Mouse (Mus musculus) stomach, embryonic 14.5 days (tissue): ENCODE data around the gene Ece1. TPM values are rescaled to one million over a fixed set of nuclear protein-coding genes. Genes with fewer than 3 reads are reported as not detected.

ENCODE experiments used
- ATAC-seq: fragments of 200-750 bp; cut with Nextera tagmentation; 2 replicates; pipeline ENCODE4 v1.8.0; 2017; ENCODE audit warnings: low read depth, moderate TSS enrichment; ENCODE audit not compliant: insufficient number of reproducible peaks, insufficient read depth, low FRiP score
- H3K27ac ChIP-seq: fragments of 300-500 bp; sonication (generic); 2 replicates; pipeline ENCODE4 v1.5.1; 2014; ENCODE audit warnings: mild to moderate bottlenecking, low read length, moderate library complexity, mixed read lengths
- H3K27me3 ChIP-seq: fragments of 300-500 bp; sonication (generic); 2 replicates; pipeline ENCODE4 v1.6.1; 2014; ENCODE audit warnings: low read length, control low read depth, mixed read lengths; ENCODE audit not compliant: control insufficient read depth, insufficient read depth
- H3K36me3 ChIP-seq: fragments of 300-500 bp; sonication (generic); 2 replicates; pipeline ENCODE4 v1.6.1; 2014; ENCODE audit warnings: mild to moderate bottlenecking, control low read depth, low read length, moderate library complexity, mixed read lengths; ENCODE audit not compliant: control insufficient read depth, insufficient read depth
- H3K4me1 ChIP-seq: fragments of 300-500 bp; sonication (generic); 2 replicates; pipeline ENCODE4 v1.6.1; 2014; ENCODE audit warnings: low read length, control low read depth, mixed read lengths; ENCODE audit not compliant: control insufficient read depth, insufficient read depth
- H3K4me2 ChIP-seq: fragments of 300-500 bp; sonication (generic); replicated peaks from 2 replicates; pipeline ENCODE4 v1.6.1; 2014; ENCODE audit warnings: low read depth, low read length, control low read depth
- H3K4me3 ChIP-seq: fragments of 300-500 bp; sonication (generic); 2 replicates; pipeline ENCODE4 v1.5.1; 2014; ENCODE audit warnings: low read depth, low read length, control low read depth
- H3K9ac ChIP-seq: fragments of 300-500 bp; sonication (generic); replicated peaks from 2 replicates; pipeline ENCODE4 v1.6.1; 2014; ENCODE audit warnings: low read depth, mild to moderate bottlenecking, control low read depth, low read length, moderate library complexity, mixed read lengths
- H3K9me3 ChIP-seq: fragments of 300-500 bp; sonication (generic); 2 replicates; pipeline ENCODE4 v1.6.1; 2016; ENCODE audit warnings: low read depth, low read length, control low read depth; ENCODE audit not compliant: control insufficient read depth
- WGBS: fragments of 180-500 bp; shearing (Covaris S2); extraction: QIAGEN DNeasy Blood & Tissue Kit; methylation state at CpG from one replicate; pipeline ENCODE4 v1.1.7; 2014; 5-methylcytosine and 5-hydroxymethylcytosine counted together
- polyA plus RNA-seq: library from polyadenylated mRNA; unstranded; fragments of >200 nt; fragmentation: Nextera tagmentation; extraction: Ambion mirVana; gene quantifications from 2 replicates; pipeline ENCODE4 v1.2.1, GENCODE M21; 2014

The Ece1 gene
- polyA plus RNA-seq, 1 experiment from 2014 or later, result 80.6 TPM

GRCm38 (mm10) chr4:137998232-137998631 lies 136.2 kb downstream of the Ece1 start:
- no peak overlapping the region for H3K27ac ChIP-seq
- 80% methylated on average over 4 of the region's 4 CpGs for WGBS
- no peak overlapping the region for H3K9ac ChIP-seq
- H3K4me1 ChIP-seq, result peaks cover 21% of the 10 kb centered on the region
- H3K36me3 ChIP-seq, result peaks cover 21% of the 10 kb centered on the region
- H3K27me3 ChIP-seq, result no peaks in the 10 kb centered on the region
- H3K4me2 ChIP-seq, result no peak overlapping the region
- no peak overlapping the region for H3K4me3 ChIP-seq
- ATAC-seq, result no peak
- H3K9me3 ChIP-seq, result no peaks in the 10 kb centered on the region

GRCm38 (mm10) chr4:138000682-138001081 lies 138.6 kb downstream of the Ece1 start:
- Histone ChIP-seq H3K4me1 (peaks cover 10% of the 10 kb centered on the region; the same call in 1 of the 2 replicates), H3K27me3 (no peaks in the 10 kb centered on the region), H3K36me3 (peaks cover 25% of the 10 kb centered on the region), H3K27ac (no peak overlapping the region), H3K9me3 (no peaks in the 10 kb centered on the region), H3K9ac (no peak overlapping the region), H3K4me3 (no peak overlapping the region), H3K4me2 (no peak overlapping the region)
- WGBS, result 18% methylated on average over 7 of the region's 7 CpGs
- 0 out of 2 replicates have a peak, but pooled peaks have one; percentile 53 for ATAC-seq

GRCm38 (mm10) chr4:138003909-138004610 lies 142.0 kb downstream of the Ece1 start:
- Histone ChIP-seq H3K4me2 (no peak overlapping the region), H3K4me1 (0 out of 2 replicates have a peak, but pooled peaks cover 5% of the 10 kb centered on the region), H3K9ac (no peak overlapping the region), H3K27ac (no peak overlapping the region), H3K9me3 (no peaks in the 10 kb centered on the region), H3K4me3 (no peak overlapping the region), H3K36me3 (peaks cover 10% of the 10 kb centered on the region), H3K27me3 (no peaks in the 10 kb centered on the region)
- 77% methylated on average over 11 of the region's 11 CpGs for WGBS
- ATAC-seq, result no peak

GRCm38 (mm10) chr4:138005781-138006180 lies 143.7 kb downstream of the Ece1 start:
- Histone ChIP-seq H3K4me3 (no peak overlapping the region), H3K4me2 (no peak overlapping the region), H3K27me3 (no peaks in the 10 kb centered on the region), H3K36me3 (peaks cover 11% of the 10 kb centered on the region; the same call in 1 of the 2 replicates), H3K9ac (no peak overlapping the region), H3K9me3 (no peaks in the 10 kb centered on the region), H3K27ac (no peak overlapping the region), H3K4me1 (no peaks in the 10 kb centered on the region)
- ATAC-seq, result no peak
- 94% methylated on average over 1 of the region's 1 CpGs for WGBS

GRCm38 (mm10) chr4:138006951-138007613 lies 145.0 kb downstream of the Ece1 start:
- no peak overlapping the region for H3K4me3 ChIP-seq
- no peak overlapping the region for H3K4me2 ChIP-seq
- no peaks in the 10 kb centered on the region for H3K9me3 ChIP-seq
- 68% methylated on average over 9 of the region's 9 CpGs for WGBS
- peaks cover 11% of the 10 kb centered on the region; the same call in 1 of the 2 replicates for H3K36me3 ChIP-seq
- H3K4me1 ChIP-seq, result no peaks in the 10 kb centered on the region
- no peaks in the 10 kb centered on the region for H3K27me3 ChIP-seq
- no peak overlapping the region for H3K27ac ChIP-seq
- no peak overlapping the region for H3K9ac ChIP-seq
- ATAC-seq, result no peak

GRCm38 (mm10) chr4:138008646-138009045 lies 146.6 kb downstream of the Ece1 start:
- H3K36me3 ChIP-seq, result peaks cover 14% of the 10 kb centered on the region
- ATAC-seq, result no peak
- 91% methylated on average over 6 of the region's 6 CpGs for WGBS

GRCm38 (mm10) chr4:138009786-138010502 lies 147.9 kb downstream of the Ece1 start:
- Histone ChIP-seq H3K4me3 (no peak overlapping the region), H3K9me3 (no peaks in the 10 kb centered on the region), H3K36me3 (peaks cover 21% of the 10 kb centered on the region), H3K27me3 (no peaks in the 10 kb centered on the region), H3K4me2 (no peak overlapping the region), H3K9ac (no peak overlapping the region), H3K27ac (no peak overlapping the region), H3K4me1 (no peaks in the 10 kb centered on the region)
- no peak for ATAC-seq
- 92% methylated on average over 4 of the region's 4 CpGs for WGBS

More at GRCm38 (mm10) chr4:138008646-138009045, 146.6 kb downstream of the Ece1 start:
- no peak overlapping the region for H3K4me2 ChIP-seq
- no peak overlapping the region for H3K9ac ChIP-seq
- no peaks in the 10 kb centered on the region for H3K4me1 ChIP-seq
- H3K27me3 ChIP-seq, result no peaks in the 10 kb centered on the region
- no peak overlapping the region for H3K27ac ChIP-seq
- no peaks in the 10 kb centered on the region for H3K9me3 ChIP-seq
- no peak overlapping the region for H3K4me3 ChIP-seq

- WGBS, result 90% methylated on average over 15 of the region's 15 CpGs
These were observed 151.9 kb downstream of the Ece1 start for GRCm38 (mm10) chr4:138013723-138014479.

More at GRCm38 (mm10) chr4:138013723-138014479, 151.9 kb downstream of the Ece1 start:
- H3K36me3 ChIP-seq, result peaks cover 28% of the 10 kb centered on the region
- no peaks in the 10 kb centered on the region for H3K4me1 ChIP-seq
- no peaks in the 10 kb centered on the region for H3K9me3 ChIP-seq
- no peak for ATAC-seq
- H3K4me3 ChIP-seq, result no peak overlapping the region
- no peak overlapping the region for H3K4me2 ChIP-seq
- H3K27ac ChIP-seq, result no peak overlapping the region
- H3K9ac ChIP-seq, result no peak overlapping the region
- no peaks in the 10 kb centered on the region for H3K27me3 ChIP-seq
